Mouse (Mus musculus) kidney, adult 2 months (tissue): ENCODE data around the gene Krt17.

Experiments
- CTCF ChIP-seq: fragments of 200-500 bp; conservative IDR thresholded peaks from 2 replicates; pipeline ENCODE4 v1.5.1; 2011; ENCODE audit warnings: low read depth, mild to moderate bottlenecking, control low read depth, low read length, moderate library complexity, mixed read lengths; ENCODE audit not compliant: insufficient read depth, insufficient read length
- POLR2A ChIP-seq: fragments of 200-500 bp; IDR thresholded peaks from one replicate; pipeline ENCODE4 v1.6.1; 2011; ENCODE audit warnings: low read depth, low read length, control low read depth

GRCm38 (mm10) chr11:100208542-100208941, 52.3 kb downstream of the Krt17 start:
- no peak for TF ChIP-seq CTCF
- TF ChIP-seq POLR2A, result no peak
